10 mouse cellular contexts compared by ENCODE assay signal in the genomic region with DNA sequence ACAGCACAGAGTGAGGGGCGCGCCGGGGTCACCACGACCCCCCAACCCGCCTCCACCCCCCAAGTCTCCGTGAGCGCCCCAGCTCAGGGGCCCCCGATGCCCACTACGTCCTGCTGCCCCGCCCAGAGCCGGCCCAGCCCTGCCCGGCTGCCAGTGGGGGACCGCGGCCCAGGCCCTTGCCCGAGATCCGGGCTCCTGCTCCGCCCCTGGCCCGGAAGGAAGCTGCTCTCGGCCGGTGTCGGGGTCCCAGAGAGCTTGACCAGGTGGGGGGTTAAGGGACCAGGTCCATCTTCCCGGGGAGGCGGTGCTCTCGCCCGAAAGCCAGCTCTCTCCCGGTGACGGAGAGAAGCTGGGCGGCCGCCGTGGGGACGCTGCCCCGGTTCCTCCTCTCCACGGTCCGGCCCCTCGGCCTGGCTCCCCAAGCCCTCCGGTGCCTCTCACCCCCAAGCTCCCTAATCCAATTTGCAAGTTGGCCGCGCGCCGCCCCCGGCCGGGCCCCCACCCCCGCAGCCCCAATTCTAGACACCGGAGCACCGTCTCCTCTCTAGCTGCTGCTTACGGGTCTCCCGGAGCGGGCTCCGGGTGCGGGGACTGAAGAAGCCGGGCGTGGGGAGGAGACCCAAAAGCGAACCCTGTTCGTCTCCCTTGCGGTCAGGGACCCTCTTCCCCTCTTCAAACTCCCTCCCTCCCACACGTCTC. TPM values are rescaled to one million over a fixed set of nuclear protein-coding genes. Genes with fewer than 3 reads are reported as not detected.
A peak's percentile ranks its signal among the peaks of the same experiment; 100 is the strongest.
DNase-seq lines count a peak whose midpoint lies in the region; ATAC-seq and TF ChIP-seq lines count a peak whose summit lies in the region.
"Had no signal": no experiment of that assay in that cellular context is flagged by ENCODE, and none has a peak within 500 bp of the region (broad histone marks: within the 10 kb centered on the region; RNA-seq: fewer than 3 reads in every experiment).

No protein-coding gene starts in this region.

- WGBS in heart, adult 2 months: 3% methylated on average over 53 of the region's 56 CpGs
- 2% methylated on average over 43 of the region's 56 CpGs for WGBS in limb, embryonic 14.5 days
- WGBS in stomach, postnatal 0 days: 2% methylated on average over 33 of the region's 56 CpGs

- no peak overlapping the region for H3K27ac ChIP-seq in heart, adult 2 months
- no peak overlapping the region for H3K27ac ChIP-seq in limb, embryonic 14.5 days (replicated peaks; ENCODE audit: low read depth, low read length)
- H3K27ac ChIP-seq in stomach, postnatal 0 days (replicated peaks): no peak overlapping the region
- H3K27ac ChIP-seq: macrophage had no signal

- no peak overlapping the region for H3K9ac ChIP-seq in heart, adult 2 months (ENCODE audit: low read depth, low read length)
- no peak overlapping the region for H3K9ac ChIP-seq in limb, embryonic 14.5 days (ENCODE audit: low read depth, low read length, severe bottlenecking)
- H3K9ac ChIP-seq in stomach, postnatal 0 days (ENCODE audit: low read length): no peak overlapping the region

- peaks cover 36% of the 10 kb centered on the region for H3K27me3 ChIP-seq in heart, adult 2 months (ENCODE audit: control insufficient read depth, insufficient read depth, low read length)
- peaks cover 100% of the 10 kb centered on the region for H3K27me3 ChIP-seq in limb, embryonic 14.5 days (ENCODE audit: control insufficient read depth, insufficient read depth, low read length)
- H3K27me3 ChIP-seq in stomach, postnatal 0 days (ENCODE audit: control insufficient read depth, insufficient read depth, low read length): peaks cover 56% of the 10 kb centered on the region

- H3K79me2 ChIP-seq in heart, adult 2 months (replicated peaks; ENCODE audit: control insufficient read depth, insufficient read depth, low read length): no peaks in the 10 kb centered on the region

- H3K4me1 ChIP-seq in heart, adult 2 months (ENCODE audit: control insufficient read depth, insufficient read depth, low read length): no peaks in the 10 kb centered on the region
- peaks cover 5% of the 10 kb centered on the region; the same call in 1 of the 2 replicates for H3K4me1 ChIP-seq in limb, embryonic 14.5 days (ENCODE audit: control insufficient read depth, insufficient read depth, low read length)
- no peaks in the 10 kb centered on the region; the same call in 1 of the 2 replicates for H3K4me1 ChIP-seq in stomach, postnatal 0 days (replicated peaks; ENCODE audit: control insufficient read depth, insufficient read depth)

- H3K4me3 ChIP-seq in heart, adult 2 months: peak overlapping the region; percentile 32; the same call in 1 of the 2 replicates
- H3K4me3 ChIP-seq in limb, embryonic 14.5 days (replicated peaks; ENCODE audit: low read length): peak overlapping the region; percentile 21
- H3K4me3 ChIP-seq in stomach, postnatal 0 days (ENCODE audit: low read depth, low read length): peak overlapping the region; percentile 28

- ATAC-seq in limb, embryonic 14.5 days (ENCODE audit: low FRiP score, low read depth): no peak
- ATAC-seq in stomach, postnatal 0 days (ENCODE audit: low FRiP score, low TSS enrichment): no peak

- no peak for TF ChIP-seq POLR2A in heart, adult 2 months (IDR thresholded peaks at IDR 0.05; ENCODE audit: insufficient read depth, low read depth, low read length)
- TF ChIP-seq POLR2A in limb, embryonic 14.5 days (IDR thresholded peaks at IDR 0.05; ENCODE audit: borderline replicate concordance, extremely low read depth, insufficient read depth, insufficient read length): no peak

- TF ChIP-seq CTCF in heart, adult 2 months (IDR thresholded peaks at IDR 0.05): no peak
- TF ChIP-seq CTCF in stomach, postnatal 0 days (IDR thresholded peaks at IDR 0.05; ENCODE audit: low read depth): no peak

- peak in 1 of 2 experiments; percentile 42 for DNase-seq in heart, adult 2 months
- DNase-seq in heart, postnatal 36 days: no peak
- peak; percentile 58 for DNase-seq in right cerebral cortex, postnatal 25 days
- DNase-seq in right cerebral cortex, adult 2 months (ENCODE audit: low spot score in 2 of 2): no peak
- DNase-seq in limb, embryonic 14.5 days (ENCODE audit: low spot score): no peak
- peak; percentile 29 for DNase-seq in stomach, postnatal 0 days (ENCODE audit: low spot score)
- DNase-seq in layer of hippocampus, postnatal 36 days: no peak
- DNase-seq in frontal cortex, adult 2 months (ENCODE audit: extremely low spot score in 1 of 2, low spot score in 1 of 2): no peak

- no peaks in the 10 kb centered on the region for H3K9me3 ChIP-seq in limb, embryonic 14.5 days (ENCODE audit: control insufficient read depth, low read length)
- H3K9me3 ChIP-seq in stomach, postnatal 0 days (ENCODE audit: control insufficient read depth, low read length): no peaks in the 10 kb centered on the region

- H3K4me2 ChIP-seq in limb, embryonic 14.5 days (replicated peaks; ENCODE audit: low read depth, low read length, severe bottlenecking): 0 out of 2 replicates have a peak overlapping the region, but pooled peaks have one; percentile 40
- H3K4me2 ChIP-seq in stomach, postnatal 0 days (replicated peaks; ENCODE audit: low read depth): peak overlapping the region; percentile 46

- intact Hi-C loops in heart, adult 2 months (cut with DNase I): loop anchor here (5.0 kb wide), 1 partner anchor 66 kb away; no protein-coding TSS in a partner anchor
- intact Hi-C loops in heart, postnatal 36 days (cut with DNase I): no loop called here

- TF ChIP-seq EP300 in heart, adult 2 months (IDR thresholded peaks at IDR 0.05; ENCODE audit: insufficient read depth, low read depth, low read length): no peak
- no peak for TF ChIP-seq EP300 in stomach, postnatal 0 days (optimal IDR thresholded peaks at IDR 0.05)

- H3K36me3 ChIP-seq in heart, adult 2 months (ENCODE audit: control insufficient read depth, insufficient read depth, low read length): no peaks in the 10 kb centered on the region
- H3K36me3 ChIP-seq in limb, embryonic 14.5 days (ENCODE audit: control insufficient read depth, insufficient read depth, low read length): no peaks in the 10 kb centered on the region
- H3K36me3 ChIP-seq in stomach, postnatal 0 days (ENCODE audit: control insufficient read depth, insufficient read depth, low read length): no peaks in the 10 kb centered on the region

RNA-seq across cellular contexts. Expression of a gene that starts 0.9 kb away (rescaled TPM):
- not detected for total RNA-seq in heart, adult 2 months (2021)
- polyA plus RNA-seq in heart, adult 2 months (2012; rRNA removed): not detected in 2 replicates
- not detected for total RNA-seq in heart, postnatal 36 days (2021)
- polyA plus RNA-seq in limb, embryonic 14.5 days (2012; rRNA removed): 0.14 and 0.52 TPM in 2 replicates
- not detected in 2 replicates for polyA plus RNA-seq in limb, embryonic 14.5 days (2014; fragmentation: Nextera tagmentation; extraction: Ambion mirVana)
- 0.02 and 0.08 TPM in 2 replicates for polyA plus RNA-seq in stomach, postnatal 0 days (2015; fragmentation: Nextera tagmentation; extraction: Ambion mirVana)
- total RNA-seq in layer of hippocampus, postnatal 36 days (2021): 100 to 1,000 TPM; 156 to 162 TPM
- polyA plus RNA-seq in frontal cortex, adult 2 months (2012; rRNA removed): 33.9 and 34.2 TPM in 2 replicates
- polyA plus RNA-seq: C2C12, macrophage had no signal

RNA-seq across cellular contexts. Expression of a gene that starts 19.7 kb away (rescaled TPM):
- total RNA-seq in heart, adult 2 months (2021): 1 to 10 TPM; 2.6 to 5.3 TPM
- 15.8 and 16.2 TPM in 2 replicates for polyA plus RNA-seq in heart, adult 2 months (2012; rRNA removed)
- total RNA-seq in heart, postnatal 36 days (2021): 1 to 10 TPM; 4.6 to 7.0 TPM
- 3.5 and 3.6 TPM in 2 replicates for polyA plus RNA-seq in limb, embryonic 14.5 days (2012; rRNA removed)
- 2.9 and 3.6 TPM in 2 replicates for polyA plus RNA-seq in limb, embryonic 14.5 days (2014; fragmentation: Nextera tagmentation; extraction: Ambion mirVana)
- 6.9 and 7.0 TPM in 2 replicates for polyA plus RNA-seq in stomach, postnatal 0 days (2015; fragmentation: Nextera tagmentation; extraction: Ambion mirVana)
- total RNA-seq in layer of hippocampus, postnatal 36 days (2021): 10 to 100 TPM; 48.8 to 50.8 TPM
- polyA plus RNA-seq in frontal cortex, adult 2 months (2012; rRNA removed): 104 and 156 TPM in 2 replicates
- polyA plus RNA-seq: macrophage had no signal

RNA-seq across cellular contexts. Expression of a gene that starts 29.6 kb away (rescaled TPM):
- 10 to 100 TPM; 19.0 to 24.3 TPM for total RNA-seq in heart, adult 2 months (2021)
- 58.3 and 62.3 TPM in 2 replicates for polyA plus RNA-seq in heart, adult 2 months (2012; rRNA removed)
- 10 to 100 TPM; 21.5 to 26.8 TPM for total RNA-seq in heart, postnatal 36 days (2021)
- polyA plus RNA-seq in limb, embryonic 14.5 days (2012; rRNA removed): 78.2 and 116 TPM in 2 replicates
- polyA plus RNA-seq in limb, embryonic 14.5 days (2014; fragmentation: Nextera tagmentation; extraction: Ambion mirVana): 36.9 and 42.6 TPM in 2 replicates
- 24.9 TPM in 2 replicates for polyA plus RNA-seq in stomach, postnatal 0 days (2015; fragmentation: Nextera tagmentation; extraction: Ambion mirVana)
- 10 to 100 TPM; 31.3 to 34.5 TPM for total RNA-seq in layer of hippocampus, postnatal 36 days (2021)
- polyA plus RNA-seq in frontal cortex, adult 2 months (2012; rRNA removed): 52.3 and 59.1 TPM in 2 replicates

RNA-seq across cellular contexts. Expression of a gene that starts 55.1 kb away (rescaled TPM):
- total RNA-seq in heart, adult 2 months (2021): 1,000 to 10,000 TPM; 1,095 to 3,136 TPM
- polyA plus RNA-seq in heart, adult 2 months (2012; rRNA removed): 1,250 and 1,827 TPM in 2 replicates
- 1,000 to 10,000 TPM; 1,783 to 3,188 TPM for total RNA-seq in heart, postnatal 36 days (2021)
- polyA plus RNA-seq in limb, embryonic 14.5 days (2012; rRNA removed): 12.3 and 13.2 TPM in 2 replicates
- polyA plus RNA-seq in limb, embryonic 14.5 days (2014; fragmentation: Nextera tagmentation; extraction: Ambion mirVana): 10.9 and 18.1 TPM in 2 replicates
- 0.13 and 0.38 TPM in 2 replicates for polyA plus RNA-seq in stomach, postnatal 0 days (2015; fragmentation: Nextera tagmentation; extraction: Ambion mirVana)
- total RNA-seq in layer of hippocampus, postnatal 36 days (2021): 1 to 10 TPM in 1 of 2 experiments, under 1 TPM in 1; 0.83 to 1.4 TPM
- polyA plus RNA-seq in frontal cortex, adult 2 months (2012; rRNA removed): 9.7 and 14.2 TPM in 2 replicates

RNA-seq across cellular contexts. Expression of a gene that starts 57.7 kb away (rescaled TPM):
- total RNA-seq in heart, adult 2 months (2021): 1 to 10 TPM in 1 of 2 experiments, under 1 TPM in 1; 0.91 to 1.5 TPM
- 1.6 and 2.6 TPM in 2 replicates for polyA plus RNA-seq in heart, adult 2 months (2012; rRNA removed)
- total RNA-seq in heart, postnatal 36 days (2021): 1 to 10 TPM in 1 of 2 experiments, under 1 TPM in 1; 0.76 to 1.6 TPM
- polyA plus RNA-seq in limb, embryonic 14.5 days (2012; rRNA removed): 1.4 and 2.2 TPM in 2 replicates
- polyA plus RNA-seq in limb, embryonic 14.5 days (2014; fragmentation: Nextera tagmentation; extraction: Ambion mirVana): 0.51 and 1.3 TPM in 2 replicates
- polyA plus RNA-seq in stomach, postnatal 0 days (2015; fragmentation: Nextera tagmentation; extraction: Ambion mirVana): not detected in 2 replicates
- total RNA-seq in layer of hippocampus, postnatal 36 days (2021): not detected
- polyA plus RNA-seq in frontal cortex, adult 2 months (2012; rRNA removed): 0.84 and 1.1 TPM in 2 replicates
- polyA plus RNA-seq: macrophage had no signal

Comparison
In these comparisons a context has a peak if more than half of its experiments do, and no peak if none do; other contexts are left out.
1. DNase-seq: peak in right cerebral cortex, postnatal 25 days (single experiment) and stomach, postnatal 0 days (single experiment); none in heart, postnatal 36 days (0 of 2), right cerebral cortex, adult 2 months (0 of 2), limb, embryonic 14.5 days (single experiment), layer of hippocampus, postnatal 36 days (0 of 2) and frontal cortex, adult 2 months (0 of 2).
2. RNA of a gene that starts 0.9 kb away (polyA plus RNA-seq): 33.9 to 34.2 TPM in frontal cortex, adult 2 months; 0.14 to 0.52 TPM in limb, embryonic 14.5 days, 0.02 to 0.08 TPM in stomach, postnatal 0 days and not detected in heart, adult 2 months; every median in the first group is over 10 times any median in the second.
3. Peak in every context shown above with its lines, with median percentiles within 50 percentile points of each other: H3K4me3 ChIP-seq.